Mouse (Mus musculus) gastrocnemius, postnatal 36 days (tissue): ENCODE results near the gene Syngr2. TPM values are rescaled to one million over a fixed set of nuclear protein-coding genes. Genes with fewer than 3 reads are reported as not detected.
A peak's percentile ranks its signal among the peaks of the same experiment; 100 is the strongest.
"Not testable (repeated sequence)": the region's sequence is repeated elsewhere in the genome, so short reads cannot be mapped to it uniquely, and the experiment has no call there.

Experiments
- DNase-seq, 2 experiments: peaks; one replicate each; pipeline ENCODE4 v3.0.0; 2022
- intact Hi-C: fragments of 180-260 bp; cut with DNase I; formaldehyde crosslinking; loops from one replicate; pipeline ENCODE4 v1.15.1; 2025
- total RNA-seq, 2 experiments: library from RNA; stranded (reverse); gene quantifications; 2 replicates each; pipeline ENCODE4 v1.2.3; 2021

Syngr2 gene
- total RNA-seq, 2 experiments from 2014 or later, result 155 to 161 TPM

GRCm38 (mm10) chr11:117803166-117803688 is 6.2 kb upstream of the Syngr2 start:
- DNase-seq, result no peak

GRCm38 (mm10) chr11:117806781-117807180 is 2.7 kb upstream of the Syngr2 start:
- no peak for DNase-seq
- intact Hi-C loops, result no loop called here

More at GRCm38 (mm10) chr11:117803166-117803688, 6.2 kb upstream of the Syngr2 start:
- intact Hi-C loops, result no loop called here

- DNase-seq, result peak; percentile 75 to 87
- intact Hi-C loops, result no loop called here
Observed at GRCm38 (mm10) chr11:117810401-117811046, 1.1 kb downstream of the Syngr2 start.

GRCm38 (mm10) chr11:117813867-117814266 is 4.4 kb downstream of the Syngr2 start:
- no peak for DNase-seq
- intact Hi-C loops, result no loop called here

- no peak for DNase-seq
- intact Hi-C loops, result no loop called here
Observed at GRCm38 (mm10) chr11:117814704-117815366, 5.4 kb downstream of the Syngr2 start.

- intact Hi-C loops, DNase-seq: not testable (repeated sequence)
Observed at GRCm38 (mm10) chr11:117815850-117816249, 6.4 kb downstream of the Syngr2 start.

- no peak for DNase-seq
- intact Hi-C loops, result no loop called here
Observed at GRCm38 (mm10) chr11:117816389-117816996, 7.0 kb downstream of the Syngr2 start.

- DNase-seq, result peak; percentile 46 to 50
- intact Hi-C loops, result no loop called here
Observed at GRCm38 (mm10) chr11:117819095-117819494, 9.6 kb downstream of the Syngr2 start.

GRCm38 (mm10) chr11:117820173-117820572 is 10.7 kb downstream of the Syngr2 start:
- intact Hi-C loops, result no loop called here

GRCm38 (mm10) chr11:117821868-117822267 is 12.4 kb downstream of the Syngr2 start:
- intact Hi-C loops, result no loop called here
- DNase-seq, result no peak

More at GRCm38 (mm10) chr11:117820173-117820572, 10.7 kb downstream of the Syngr2 start:
- no peak for DNase-seq

- peak in 1 of 2 experiments; percentile 28 for DNase-seq
- intact Hi-C loops, result no loop called here
Observed at GRCm38 (mm10) chr11:117822728-117823241, 13.3 kb downstream of the Syngr2 start.

- intact Hi-C loops, result no loop called here
- DNase-seq, result no peak
Observed at GRCm38 (mm10) chr11:117823411-117823810, 13.9 kb downstream of the Syngr2 start.

- peak; percentile 72 to 78 for DNase-seq
- intact Hi-C loops, result no loop called here
Observed at GRCm38 (mm10) chr11:117824060-117824969, 14.8 kb downstream of the Syngr2 start.

- intact Hi-C loops, result loop anchor here (1.0 to 5.0 kb wide), 4 partner anchors 35 to 593 kb away; no protein-coding TSS in a partner anchor
- DNase-seq, result peak; percentile 53 to 57
Observed at GRCm38 (mm10) chr11:117825333-117826101, 16.0 kb downstream of the Syngr2 start, which contains the start of the genes Afmid and Tk1. Gene Afmid (plus strand): TSS chr11:117825924. Gene Tk1 (minus strand): TSS chr11:117826092.

- DNase-seq, result no peak
- intact Hi-C loops, result loop anchor here (5.0 kb wide), 3 partner anchors 119 to 594 kb away; no protein-coding TSS in a partner anchor
Observed at GRCm38 (mm10) chr11:117826164-117826563, 16.7 kb downstream of the Syngr2 start.

GRCm38 (mm10) chr11:117826916-117827315 is 17.4 kb downstream of the Syngr2 start:
- no peak for DNase-seq
- intact Hi-C loops, result loop anchor here (5.0 kb wide), 3 partner anchors 120 to 595 kb away; no protein-coding TSS in a partner anchor

GRCm38 (mm10) chr11:117827386-117827785 is 17.9 kb downstream of the Syngr2 start:
- intact Hi-C loops, result loop anchor here (5.0 kb wide), 3 partner anchors 120 to 595 kb away; no protein-coding TSS in a partner anchor
- DNase-seq, result no peak

GRCm38 (mm10) chr11:117828149-117828887 is 18.9 kb downstream of the Syngr2 start:
- no peak for DNase-seq
- intact Hi-C loops, result loop anchor here (5.0 kb wide), 3 partner anchors 121 to 596 kb away; no protein-coding TSS in a partner anchor
